Mouse (Mus musculus): ENCODE results near the gene Fhod1.

Fhod1 gene

GRCm38 (mm10) chr8:105347428-105348221 lies at the start of gene Fhod1:
Gene Fhod1 (minus strand): TSS chr8:105347953.
- peak; percentile 98 for DNase-seq (ENCODE audit: low read depth, low spot score)

DNA sequence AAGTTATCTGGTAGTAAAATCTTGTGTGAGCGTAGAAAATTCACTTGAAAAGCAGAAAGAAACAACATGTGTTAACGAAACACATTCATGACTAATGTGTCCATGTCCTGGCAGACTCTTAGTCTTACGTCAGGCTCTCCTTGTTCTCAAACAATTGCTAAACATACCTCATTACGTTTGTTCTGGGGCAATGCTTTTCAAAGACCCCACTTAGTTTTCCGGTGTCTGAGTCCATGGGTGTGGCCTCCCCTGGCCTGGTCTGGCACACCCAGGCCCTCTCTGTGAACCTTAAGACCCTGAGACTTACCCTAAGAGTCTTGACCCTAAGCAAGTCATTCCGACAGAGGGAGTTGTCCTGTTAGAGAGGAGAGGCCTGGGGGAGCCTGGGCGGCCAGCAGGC lies 46.2 kb upstream of the Fhod1 start:
- no peak for DNase-seq (ENCODE audit: low read depth, low spot score)

DNA sequence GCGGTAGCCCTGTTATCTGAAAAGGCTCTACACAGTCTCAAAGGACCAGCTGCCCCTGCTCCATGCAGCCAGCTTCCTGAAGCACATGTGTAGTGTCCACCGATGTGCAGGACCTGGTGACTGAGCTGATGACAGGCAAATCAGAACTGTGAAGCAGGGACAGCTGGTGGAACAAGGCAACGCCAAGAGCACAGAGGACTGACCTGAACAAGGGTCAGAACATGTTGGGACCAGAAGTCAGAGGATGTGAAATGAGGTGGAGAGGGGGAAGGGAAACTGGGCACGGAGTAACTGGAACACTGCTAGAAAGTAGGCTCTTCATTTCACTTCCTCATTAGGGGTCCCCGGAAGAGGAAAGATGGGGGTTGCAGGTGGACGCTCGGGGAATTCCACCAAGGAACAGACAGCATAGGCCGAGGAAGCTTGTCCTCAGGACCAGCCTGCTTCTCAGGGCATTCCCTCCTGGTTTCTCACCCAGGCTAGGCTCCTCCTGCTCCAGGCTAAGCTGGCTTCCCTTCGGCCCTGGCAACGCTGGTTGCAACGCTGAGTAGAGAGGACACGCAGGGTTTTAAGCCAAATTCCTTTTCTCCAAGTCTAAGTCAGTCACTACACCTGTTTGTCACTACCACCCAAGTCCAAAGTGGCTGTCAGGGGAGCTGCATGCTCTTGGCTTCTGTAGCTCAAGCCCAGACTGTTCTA lies 45.5 kb upstream of the Fhod1 start:
- no peak for DNase-seq (ENCODE audit: low read depth, low spot score)

GRCm38 (mm10) chr8:105389096-105389495 lies 41.3 kb upstream of the Fhod1 start:
- no peak for DNase-seq (ENCODE audit: low read depth, low spot score)

DNA sequence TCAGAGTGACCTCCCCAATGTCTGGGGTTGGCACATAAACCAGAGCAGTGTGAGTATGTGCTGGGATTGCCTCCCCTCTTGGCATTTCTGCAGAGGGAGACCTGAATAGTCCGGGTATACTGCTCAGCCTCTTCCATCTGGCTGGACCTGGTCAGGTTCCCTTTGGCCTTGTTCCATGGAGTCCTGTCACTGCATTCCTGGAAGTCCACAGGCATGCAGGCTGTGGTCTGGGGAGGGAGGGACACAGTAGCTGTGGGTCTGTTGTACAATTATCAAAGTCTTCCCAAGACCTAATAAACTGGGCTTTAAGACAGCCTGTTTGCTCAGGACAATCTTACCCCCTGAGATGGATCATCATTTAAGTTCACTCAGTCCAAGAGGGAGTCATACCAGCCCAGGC lies 39.4 kb upstream of the Fhod1 start:
- no peak for DNase-seq (ENCODE audit: low read depth, low spot score)

DNA sequence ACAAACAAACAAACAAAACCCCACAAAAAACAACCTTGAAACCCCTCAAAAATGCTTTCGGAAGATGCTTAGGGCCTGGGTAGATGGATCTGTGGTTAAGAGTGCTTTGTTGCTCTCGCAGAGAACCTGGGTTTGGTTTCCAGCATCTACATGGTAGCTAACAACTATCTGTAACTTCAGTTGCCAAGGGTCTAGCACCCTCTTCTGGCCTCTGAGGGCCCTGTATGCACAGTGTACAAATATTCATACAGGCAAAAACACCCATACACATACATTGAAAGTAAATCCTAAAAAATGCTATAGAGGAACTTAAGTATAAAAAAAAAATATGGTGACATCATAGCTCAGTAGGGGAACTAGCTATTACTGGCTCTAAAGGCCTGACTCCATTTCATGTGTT lies 36.3 kb upstream of the Fhod1 start:
- no peak for DNase-seq (ENCODE audit: low read depth, low spot score)

GRCm38 (mm10) chr8:105380308-105380707 lies 32.6 kb upstream of the Fhod1 start:
- no peak for DNase-seq (ENCODE audit: low read depth, low spot score)

- no peak for DNase-seq (ENCODE audit: low read depth, low spot score)
Observed at GRCm38 (mm10) chr8:105378673-105379072, 30.9 kb upstream of the Fhod1 start.

GRCm38 (mm10) chr8:105374513-105374966 lies 26.8 kb upstream of the Fhod1 start:
- DNase-seq (ENCODE audit: low read depth, low spot score), result peak; percentile 63

DNA sequence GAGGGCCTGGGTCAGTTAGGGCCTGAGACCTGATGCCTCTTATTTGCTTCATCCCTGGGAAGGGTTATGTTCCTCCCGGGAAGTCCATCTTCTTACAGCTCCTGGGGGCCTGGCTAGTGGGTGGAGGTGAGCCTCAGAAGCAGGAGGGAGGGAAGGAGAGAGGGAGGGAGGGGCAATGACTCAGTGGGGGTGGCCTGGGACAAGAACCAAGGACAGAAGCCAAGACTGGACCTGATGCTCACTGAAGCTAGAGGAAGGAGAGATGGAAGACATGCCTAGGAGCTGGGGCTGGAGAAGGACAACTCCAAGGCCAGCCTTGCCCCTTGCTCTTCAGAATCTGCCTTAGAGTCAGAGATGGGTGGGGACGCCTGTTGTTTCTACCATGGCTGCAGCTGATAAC lies 25.3 kb upstream of the Fhod1 start, which contains the start of gene Plekhg4:
Plekhg4 (plus strand) TSS at position 243 of the 400 bp plus-strand sequence.
- no peak for DNase-seq (ENCODE audit: low read depth, low spot score)

DNA sequence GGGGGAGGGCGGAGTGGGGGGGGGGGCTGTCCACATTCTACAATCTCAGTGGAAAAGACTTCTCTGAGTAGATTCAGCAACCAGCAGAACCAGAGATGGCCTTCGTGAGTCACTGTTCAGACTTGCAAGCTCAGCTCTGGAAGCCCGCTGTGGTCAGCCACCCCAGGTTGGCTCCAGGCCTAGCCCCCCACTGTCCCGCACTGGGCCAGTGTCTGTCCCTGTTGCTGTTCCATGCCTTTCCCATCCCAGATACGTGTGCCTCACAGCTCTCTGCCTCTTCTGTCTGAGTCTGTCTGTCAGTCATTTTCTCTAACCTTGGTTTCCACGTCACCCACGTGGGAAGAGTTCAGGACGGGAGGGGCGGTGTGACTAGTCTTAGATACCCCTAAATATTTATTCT lies 24.7 kb upstream of the Fhod1 start:
- DNase-seq (ENCODE audit: low read depth, low spot score), result no peak

DNA sequence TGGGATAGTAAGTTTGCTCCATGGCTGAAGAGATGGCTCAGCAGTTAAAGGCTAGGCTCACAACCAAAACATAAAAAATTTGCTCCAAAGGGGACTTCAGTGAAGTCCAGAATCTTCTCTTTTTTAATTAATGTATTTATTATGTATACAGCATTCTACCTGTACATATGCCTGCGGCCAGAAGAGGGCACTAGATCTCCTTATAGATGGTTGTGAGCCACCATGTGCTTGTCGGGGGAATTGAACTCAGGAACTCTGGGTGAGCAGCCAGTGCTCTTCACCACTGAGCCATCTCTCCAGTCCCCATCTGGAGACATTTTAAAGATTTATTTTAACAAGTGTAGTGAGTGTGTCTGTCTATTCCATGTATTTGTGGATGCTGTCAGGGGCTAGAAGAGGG lies 19.4 kb upstream of the Fhod1 start:
- no peak for DNase-seq (ENCODE audit: low read depth, low spot score)

- no peak for DNase-seq (ENCODE audit: low read depth, low spot score)
Observed at GRCm38 (mm10) chr8:105361751-105362702, 14.3 kb upstream of the Fhod1 start.

DNA sequence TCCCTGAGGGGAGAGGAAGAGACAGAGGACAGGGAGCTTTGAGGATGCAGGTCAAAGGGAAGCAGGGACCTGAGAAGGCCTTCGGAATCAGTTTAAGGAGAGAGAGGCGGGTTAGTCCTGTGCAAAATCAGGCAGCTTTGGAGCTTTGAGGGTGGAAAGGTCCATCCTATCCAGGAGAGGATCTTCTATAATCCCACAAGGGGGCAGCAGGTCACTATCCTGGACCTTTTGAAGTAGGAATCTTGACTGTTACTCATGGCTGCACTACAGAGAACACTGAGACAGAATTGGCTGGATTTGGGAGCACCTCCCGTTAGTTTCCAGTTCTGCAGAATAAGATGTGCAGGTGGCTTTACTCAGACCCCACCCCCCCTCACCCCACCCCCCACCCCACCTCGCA lies 11.9 kb upstream of the Fhod1 start:
- no peak for DNase-seq (ENCODE audit: low read depth, low spot score)

DNA sequence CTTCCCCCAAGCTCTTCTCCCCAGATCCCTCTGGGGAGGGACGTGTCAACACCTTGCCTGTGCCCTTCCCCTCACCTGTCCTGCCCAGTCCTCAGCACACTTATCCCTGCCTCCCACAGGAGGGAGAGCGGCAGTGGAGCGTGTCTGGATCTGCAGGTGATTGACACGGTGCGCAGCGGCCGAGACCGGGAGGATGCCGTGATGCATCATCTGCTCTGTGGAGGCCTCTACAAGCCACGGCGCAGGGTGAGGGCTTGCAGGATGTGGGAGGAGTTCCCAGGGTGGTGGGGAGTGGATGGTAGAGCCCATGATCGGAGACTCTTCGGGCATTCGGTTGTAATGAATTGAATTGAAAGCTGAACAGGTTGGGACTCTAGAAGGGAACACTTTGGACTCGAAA lies 11.5 kb upstream of the Fhod1 start:
- DNase-seq (ENCODE audit: low read depth, low spot score), result no peak

GRCm38 (mm10) chr8:105356681-105357080 lies 8.9 kb upstream of the Fhod1 start:
- DNase-seq (ENCODE audit: low read depth, low spot score), result no peak

- DNase-seq (ENCODE audit: low read depth, low spot score), result no peak
Observed at GRCm38 (mm10) chr8:105355179-105356024, 7.6 kb upstream of the Fhod1 start.

GRCm38 (mm10) chr8:105354549-105354948 lies 6.8 kb upstream of the Fhod1 start:
- DNase-seq (ENCODE audit: low read depth, low spot score), result no peak

DNA sequence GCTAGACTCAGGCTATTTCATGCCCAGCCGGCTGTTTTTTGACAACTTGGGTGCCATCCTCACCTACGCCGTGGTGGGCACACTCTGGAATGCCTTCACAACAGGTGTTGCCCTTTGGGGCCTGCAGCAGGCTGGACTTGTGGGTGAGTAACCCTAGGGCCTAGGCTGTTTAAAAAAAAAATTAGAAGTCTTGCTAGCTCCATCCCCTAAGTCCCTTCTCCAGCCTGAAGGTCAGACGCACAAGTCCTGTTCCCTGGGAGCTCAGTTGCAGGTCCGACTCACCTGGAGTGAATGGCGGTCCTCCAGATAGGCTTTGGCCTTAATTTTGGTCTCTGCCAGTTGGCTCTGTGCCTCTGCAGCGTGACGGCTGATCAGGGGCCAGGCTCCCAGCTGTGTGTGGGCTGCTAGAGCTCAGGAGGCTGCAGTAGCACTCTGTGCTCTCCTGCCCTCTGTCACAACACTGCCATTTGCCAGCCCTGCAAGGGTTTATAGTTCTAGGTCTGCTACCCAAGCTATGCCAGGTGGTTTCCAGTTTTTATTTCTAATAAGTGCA lies 5.9 kb upstream of the Fhod1 start:
- no peak for DNase-seq (ENCODE audit: low read depth, low spot score)

GRCm38 (mm10) chr8:105350186-105350585 lies 2.4 kb upstream of the Fhod1 start:
- DNase-seq (ENCODE audit: low read depth, low spot score), result no peak

Data from forelimb bud, embryonic 11.5 days (tissue).